Mouse (Mus musculus) gastrocnemius, postnatal 36 days (tissue): ENCODE measurements around the gene Ppib. TPM values are rescaled to one million over a fixed set of nuclear protein-coding genes. Genes with fewer than 3 reads are reported as not detected.

Experiments
- DNase-seq, 2 experiments: peaks; one replicate each; pipeline ENCODE4 v3.0.0; 2022
- intact Hi-C: fragments of 180-260 bp; cut with DNase I; formaldehyde crosslinking; loops from one replicate; pipeline ENCODE4 v1.15.1; 2025
- long read RNA-seq, 2 experiments: library from polyadenylated mRNA; stranded (forward); transcript quantifications; one replicate each; pipeline ENCODE4 v2.0.0; 2021
- total RNA-seq, 2 experiments: library from RNA; stranded (reverse); gene quantifications; 2 replicates each; pipeline ENCODE4 v1.2.3; 2021

Gene Ppib
- 10 to 100 TPM; 43.8 to 49.4 TPM for total RNA-seq
- long read RNA-seq, experiment 1, transcript Ppib-201 (5 exons, 892 nt) = major isoform, 34 of 44 reads
- long read RNA-seq, experiment 1, partial matches to known transcripts = 10 of 44 reads
- long read RNA-seq, experiment 1, other reads (novel, unspliced or antisense) = 0 of 44 reads
- long read RNA-seq, experiment 2, transcript Ppib-201 (5 exons, 892 nt) = major isoform, 38 of 45 reads
- long read RNA-seq, experiment 2, partial matches to known transcripts = 7 of 45 reads
- long read RNA-seq, experiment 2, other reads (novel, unspliced or antisense) = 0 of 45 reads

- peak; percentile 94 to 97 for DNase-seq
- intact Hi-C loops = no loop called here
These were observed at the start of gene Ppib for GRCm38 (mm10) chr9:66059583-66060307. Gene Ppib, plus strand, starts transcription at chr9:66060222.

- intact Hi-C loops = no loop called here
- DNase-seq = no peak
These were observed 39.4 kb upstream of the Ppib start for GRCm38 (mm10) chr9:66020601-66021000.

- intact Hi-C loops = no loop called here
These were observed 21.9 kb upstream of the Ppib start for GRCm38 (mm10) chr9:66038082-66038481.

GRCm38 (mm10) chr9:66038581-66038980 lies 21.4 kb upstream of the Ppib start:
- DNase-seq = no peak
- intact Hi-C loops = no loop called here

More at GRCm38 (mm10) chr9:66038082-66038481, 21.9 kb upstream of the Ppib start:
- no peak for DNase-seq

GRCm38 (mm10) chr9:66039290-66039689 lies 20.7 kb upstream of the Ppib start:
- no peak for DNase-seq
- intact Hi-C loops = no loop called here

- intact Hi-C loops = no loop called here
- no peak for DNase-seq
These were observed 19.2 kb upstream of the Ppib start for GRCm38 (mm10) chr9:66040801-66041200.

GRCm38 (mm10) chr9:66042331-66042730 lies 17.7 kb upstream of the Ppib start:
- intact Hi-C loops = no loop called here

GRCm38 (mm10) chr9:66043241-66043640 lies 16.8 kb upstream of the Ppib start:
- intact Hi-C loops = no loop called here
- no peak for DNase-seq

More at GRCm38 (mm10) chr9:66042331-66042730, 17.7 kb upstream of the Ppib start:
- DNase-seq = no peak

- DNase-seq = no peak
- intact Hi-C loops = no loop called here
These were observed 10.0 kb upstream of the Ppib start for GRCm38 (mm10) chr9:66049931-66050601.

- intact Hi-C loops = no loop called here
- no peak for DNase-seq
These were observed 8.5 kb upstream of the Ppib start for GRCm38 (mm10) chr9:66051493-66051892.

- intact Hi-C loops = no loop called here
- no peak for DNase-seq
These were observed 7.3 kb upstream of the Ppib start for GRCm38 (mm10) chr9:66052731-66053130.

GRCm38 (mm10) chr9:66053620-66054019 lies 6.4 kb upstream of the Ppib start:
- intact Hi-C loops = no loop called here

GRCm38 (mm10) chr9:66060308-66060647 lies 256 bp downstream of the Ppib start:
- no peak for DNase-seq

More at GRCm38 (mm10) chr9:66053620-66054019, 6.4 kb upstream of the Ppib start:
- DNase-seq = no peak

GRCm38 (mm10) chr9:66060986-66061385 lies 964 bp downstream of the Ppib start:
- intact Hi-C loops = no loop called here
- no peak for DNase-seq

More at GRCm38 (mm10) chr9:66060308-66060647, 256 bp downstream of the Ppib start:
- intact Hi-C loops = no loop called here

- intact Hi-C loops = no loop called here
- DNase-seq = no peak
These were observed 1.6 kb downstream of the Ppib start for GRCm38 (mm10) chr9:66061656-66062055.

GRCm38 (mm10) chr9:66063446-66063845 lies 3.4 kb downstream of the Ppib start:
- intact Hi-C loops = no loop called here
- DNase-seq = no peak

GRCm38 (mm10) chr9:66064316-66064715 lies 4.3 kb downstream of the Ppib start:
- intact Hi-C loops = no loop called here
- DNase-seq = no peak

- intact Hi-C loops = no loop called here
- DNase-seq = no peak
These were observed 6.8 kb downstream of the Ppib start for GRCm38 (mm10) chr9:66066791-66067190.

- intact Hi-C loops = no loop called here
- peak in 1 of 2 experiments; percentile 36 for DNase-seq
These were observed 7.5 kb downstream of the Ppib start for GRCm38 (mm10) chr9:66067542-66067941.

GRCm38 (mm10) chr9:66068056-66068455 lies 8.0 kb downstream of the Ppib start:
- intact Hi-C loops = no loop called here
- no peak for DNase-seq

GRCm38 (mm10) chr9:66068971-66069391 lies 9.0 kb downstream of the Ppib start:
- DNase-seq = no peak
- intact Hi-C loops = no loop called here
